Mouse (Mus musculus) G1E (cell line): ENCODE results near the gene Tns1. TPM values are rescaled to one million over a fixed set of nuclear protein-coding genes. Genes with fewer than 3 reads are reported as not detected.

ENCODE experiments used
- ATAC-seq: 2 replicates; pipeline ENCODE4 v1.8.0; 2016; ENCODE audit warnings: mild to moderate bottlenecking; ENCODE audit not compliant: insufficient number of reproducible peaks, poor library complexity, low FRiP score, severe bottlenecking; ENCODE audit errors: extremely low read depth
- DNase-seq: peaks from one replicate; pipeline ENCODE4 v3.0.0; 2012; ENCODE audit warnings: low spot score
- H3K27me3 ChIP-seq: 2 replicates; pipeline ENCODE4 v1.6.1; 2012; ENCODE audit warnings: mild to moderate bottlenecking, low read length, inconsistent platforms; ENCODE audit not compliant: insufficient read depth
- H3K36me3 ChIP-seq: replicated peaks from 2 replicates; pipeline ENCODE3; 2012; ENCODE audit warnings: mild to moderate bottlenecking, inconsistent platforms
- H3K4me1 ChIP-seq: 2 replicates; pipeline ENCODE4 v1.6.1; 2012; ENCODE audit warnings: low read depth, low read length, inconsistent platforms, mixed read lengths; ENCODE audit not compliant: insufficient read depth
- H3K4me3 ChIP-seq: 2 replicates; pipeline ENCODE4 v1.5.1; 2012; ENCODE audit warnings: low read depth, mild to moderate bottlenecking, inconsistent platforms, low read length, moderate library complexity, mixed read lengths
- H3K9me3 ChIP-seq: replicated peaks from 2 replicates; pipeline ENCODE4 v1.6.1; 2012; ENCODE audit warnings: inconsistent platforms
- CTCF ChIP-seq: IDR thresholded peaks from 2 replicates; pipeline ENCODE4 v1.5.1; 2012; ENCODE audit warnings: low read depth, low read length, inconsistent platforms, mixed read lengths
- GATA1 ChIP-seq: IDR thresholded peaks from 2 replicates; pipeline ENCODE4 v1.6.1; 2012; ENCODE audit warnings: borderline replicate concordance, low read length, inconsistent platforms, mixed read lengths
- GATA2 ChIP-seq: IDR thresholded peaks from 2 replicates; pipeline ENCODE4 v1.6.1; 2012; ENCODE audit warnings: low read depth, low read length, inconsistent platforms, borderline replicate concordance
- POLR2AphosphoS5 ChIP-seq: IDR thresholded peaks from 2 replicates; pipeline ENCODE4 v1.6.1; 2012; ENCODE audit warnings: low read depth, low read length, inconsistent platforms; ENCODE audit not compliant: insufficient replicate concordance
- TAL1 ChIP-seq: conservative IDR thresholded peaks from 2 replicates; pipeline ENCODE4 v1.6.1; 2012; ENCODE audit warnings: low read depth, low read length, inconsistent platforms, mixed read lengths
- polyA plus RNA-seq: library from polyadenylated mRNA; stranded (reverse); fragments of >175 nt; gene quantifications from 2 replicates; pipeline ENCODE4 v1.2.3, GENCODE M21; 2012
- total RNA-seq, 2 experiments: library from RNA; stranded (forward) in 1 of 2; stranded (reverse) in 1 of 2; fragments of 200-1000 nt in 1 of 2; fragments of >200 nt in 1 of 2; fragmentation: Nextera tagmentation in 1 of 2; gene quantifications; 2 replicates each; pipeline ENCODE4 v1.2.3; 2014 to 2017

Gene Tns1
- total and polyA plus RNA-seq, 3 experiments, result 0.55 to 27.2 (median 1.7) TPM

DNA sequence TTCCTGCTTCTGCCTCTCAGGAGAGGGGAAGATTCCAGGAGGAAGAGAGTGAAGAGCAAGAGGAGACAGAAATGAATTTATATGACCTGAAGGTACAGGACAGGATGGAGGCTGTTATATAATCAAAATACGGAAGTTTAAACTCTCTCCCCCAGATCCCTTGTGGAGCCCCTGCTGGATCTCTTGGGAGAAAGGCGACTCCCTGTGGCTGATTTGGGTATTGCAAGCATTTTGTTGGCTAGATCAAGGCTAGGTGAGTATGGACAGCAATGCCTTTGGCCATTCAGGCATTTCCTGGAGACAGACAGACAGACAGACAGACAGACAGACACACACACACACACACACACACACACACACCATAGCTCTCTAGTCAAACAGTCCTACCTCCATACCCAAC lies 46.9 kb downstream of the Tns1 start:
- no peaks in the 10 kb centered on the region for H3K4me1 ChIP-seq
- DNase-seq (peak; percentile 70), ATAC-seq (no peak)
- H3K4me3 ChIP-seq, result no peak overlapping the region
- peaks cover 6% of the 10 kb centered on the region; the same call in 1 of the 2 replicates for H3K27me3 ChIP-seq
- TF ChIP-seq CTCF (peak; percentile 68; the same call in 1 of the 2 replicates), TAL1 (no peak)
- H3K9me3 ChIP-seq, result no peaks in the 10 kb centered on the region
- no peaks in the 10 kb centered on the region for H3K36me3 ChIP-seq

DNA sequence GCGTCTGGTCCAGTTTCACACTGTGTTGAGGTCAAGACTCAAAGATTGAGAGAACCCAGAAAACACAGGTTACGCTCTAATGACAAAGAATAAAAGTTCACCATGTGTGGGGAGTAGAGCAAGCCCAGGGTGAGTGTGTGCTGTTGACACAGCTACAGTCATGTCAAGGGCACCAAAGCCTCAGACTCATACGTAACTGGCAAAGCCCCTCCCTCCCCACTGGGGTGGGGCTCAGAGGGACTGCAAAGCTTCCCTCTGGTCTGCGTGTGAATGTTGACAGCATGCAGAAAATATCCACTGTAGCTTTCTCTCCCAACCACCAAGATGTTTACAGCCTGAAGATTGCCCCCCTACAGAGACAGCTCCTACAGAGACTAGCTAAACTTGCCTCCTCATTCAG lies 48.0 kb downstream of the Tns1 start:
- Histone ChIP-seq H3K27me3 (peaks cover 3% of the 10 kb centered on the region; the same call in 1 of the 2 replicates), H3K4me3 (no peak overlapping the region), H3K9me3 (no peaks in the 10 kb centered on the region), H3K36me3 (no peaks in the 10 kb centered on the region), H3K4me1 (no peaks in the 10 kb centered on the region)
- ATAC-seq, result no peak
- TF ChIP-seq TAL1 (no peak), GATA2 (no peak), GATA1 (no peak), CTCF (no peak), POLR2AphosphoS5 (no peak)
- DNase-seq, result no peak

DNA sequence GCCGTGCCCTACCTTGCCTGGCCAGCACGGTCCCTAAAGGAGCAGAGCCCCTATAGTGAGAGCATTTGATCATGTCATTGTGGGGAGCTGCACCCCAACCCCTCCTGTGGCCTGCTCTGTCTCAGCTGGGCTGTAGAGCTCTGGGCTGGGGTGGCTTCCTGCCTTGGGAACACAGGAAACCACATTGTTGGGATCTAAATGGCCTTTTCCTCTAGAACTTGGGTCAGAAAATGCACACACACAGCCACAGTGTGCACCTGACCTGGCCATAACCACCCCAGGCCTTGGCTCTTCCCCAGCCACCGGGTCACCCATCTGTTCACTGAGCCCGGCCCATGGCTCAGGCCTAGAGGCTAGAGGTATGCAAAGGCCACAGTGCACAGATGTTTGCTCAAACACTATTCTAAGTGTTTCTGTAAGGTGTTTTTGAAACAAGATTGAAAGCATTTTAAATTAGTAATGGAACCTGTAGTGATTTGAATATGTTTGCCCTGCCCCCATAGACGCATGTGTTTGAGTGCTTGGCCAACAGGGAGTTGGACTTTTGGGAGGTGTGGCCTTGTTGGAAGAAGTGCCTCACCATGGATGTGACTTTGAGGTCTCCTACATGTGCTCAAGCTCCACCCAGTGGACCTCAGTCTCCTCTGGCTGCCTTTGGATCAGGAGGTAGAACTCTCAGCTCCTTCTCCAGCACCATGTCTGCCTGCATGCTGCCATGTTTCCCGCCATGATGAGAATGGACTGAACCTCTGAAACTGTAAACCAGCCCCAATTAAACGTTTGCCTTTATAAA lies 49.4 kb downstream of the Tns1 start:
- no peak for ATAC-seq
- H3K4me3 ChIP-seq, result no peak overlapping the region
- peaks cover 2% of the 10 kb centered on the region; the same call in 1 of the 2 replicates for H3K27me3 ChIP-seq
- H3K9me3 ChIP-seq, result no peaks in the 10 kb centered on the region
- TF ChIP-seq CTCF (no peak), GATA2 (no peak), POLR2AphosphoS5 (no peak), TAL1 (no peak), GATA1 (no peak)
- no peaks in the 10 kb centered on the region for H3K36me3 ChIP-seq
- H3K4me1 ChIP-seq, result no peaks in the 10 kb centered on the region
- no peak for DNase-seq

DNA sequence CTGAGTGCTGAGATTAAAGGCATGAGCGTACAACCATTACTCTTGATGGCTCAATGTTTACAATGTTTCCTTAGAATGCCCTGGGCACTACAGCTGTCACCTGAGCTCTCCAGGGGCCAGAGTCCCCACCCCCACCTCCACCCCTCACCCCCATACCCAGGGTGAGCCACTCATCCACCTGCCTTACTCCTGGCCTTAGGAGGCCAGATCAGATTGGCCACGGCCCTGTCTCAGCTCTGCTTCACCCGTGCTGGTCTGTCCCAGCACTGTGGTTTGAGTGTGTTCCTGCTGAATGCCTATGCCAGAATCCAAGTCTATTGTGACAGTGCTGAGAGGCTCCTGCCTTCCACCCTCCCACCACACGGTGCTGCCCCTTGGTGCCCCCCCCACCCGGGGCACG lies 50.5 kb downstream of the Tns1 start:
- H3K4me1 ChIP-seq, result no peaks in the 10 kb centered on the region
- no peak for ATAC-seq

DNA sequence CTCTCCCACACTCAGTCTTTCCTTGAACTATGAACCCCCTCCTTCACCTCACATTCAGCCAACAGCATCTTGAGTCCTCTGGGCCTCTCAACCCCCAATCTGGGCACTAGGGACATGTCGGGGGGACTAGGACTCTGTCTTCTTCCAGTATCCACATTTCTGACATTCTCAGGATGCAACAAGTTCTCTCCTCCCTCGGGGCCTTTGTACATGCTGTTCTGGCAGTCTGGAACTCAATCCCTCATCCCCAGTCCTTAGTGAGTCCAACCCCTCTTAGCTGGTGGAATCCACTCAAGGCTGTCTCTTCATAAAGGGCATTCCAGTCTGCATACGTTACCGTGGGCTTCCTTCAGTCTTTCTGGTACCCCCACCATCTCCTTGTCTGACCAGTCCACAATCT lies 53.5 kb downstream of the Tns1 start:
- ATAC-seq (no peak), DNase-seq (no peak)
- TF ChIP-seq POLR2AphosphoS5, result no peak
- TF ChIP-seq CTCF, result no peak
- no peak for TF ChIP-seq GATA2
- TF ChIP-seq TAL1, result no peak
- no peak for TF ChIP-seq GATA1
- no peaks in the 10 kb centered on the region for H3K36me3 ChIP-seq
- H3K9me3 ChIP-seq, result no peaks in the 10 kb centered on the region
- H3K4me3 ChIP-seq, result no peak overlapping the region
- H3K27me3 ChIP-seq, result peaks cover 4% of the 10 kb centered on the region; the same call in 1 of the 2 replicates
- H3K4me1 ChIP-seq, result no peaks in the 10 kb centered on the region

More for the DNA sequence above, 50.5 kb downstream of the Tns1 start:
- no peaks in the 10 kb centered on the region for H3K36me3 ChIP-seq
- no peak for DNase-seq
- H3K4me3 ChIP-seq, result no peak overlapping the region
- TF ChIP-seq CTCF (no peak), TAL1 (no peak), POLR2AphosphoS5 (no peak), GATA2 (no peak), GATA1 (no peak)
- H3K9me3 ChIP-seq, result no peaks in the 10 kb centered on the region
- H3K27me3 ChIP-seq, result peaks cover 2% of the 10 kb centered on the region; the same call in 1 of the 2 replicates

DNA sequence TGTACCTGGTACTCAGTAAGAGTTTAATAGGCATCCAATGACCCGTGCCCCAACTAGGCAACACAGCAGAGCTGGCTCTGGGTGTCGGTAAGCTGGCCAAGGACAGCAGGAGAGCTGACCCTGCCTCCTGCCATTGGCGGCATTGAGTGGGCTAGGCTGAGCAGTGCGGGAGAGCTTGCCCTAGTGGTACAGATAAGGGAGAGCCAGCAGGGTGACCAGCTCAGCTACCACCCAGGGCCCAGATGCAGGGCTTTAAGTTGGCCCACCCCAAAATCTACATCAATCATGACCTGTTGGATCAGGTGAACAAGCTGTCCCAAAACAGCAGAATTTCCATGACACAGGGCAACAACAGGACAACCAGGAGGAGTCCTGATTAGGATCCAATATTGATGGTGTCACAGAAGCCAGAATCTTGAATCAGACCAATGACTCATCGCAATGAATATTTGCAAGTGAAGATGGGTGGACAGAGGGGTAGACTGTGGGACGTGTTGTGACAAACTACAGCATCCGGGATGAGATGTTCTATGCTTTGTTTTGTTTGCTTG lies 54.2 kb downstream of the Tns1 start:
- no peaks in the 10 kb centered on the region for H3K4me1 ChIP-seq

More for the DNA sequence above, 54.2 kb downstream of the Tns1 start:
- TF ChIP-seq CTCF (no peak), POLR2AphosphoS5 (no peak), GATA1 (no peak), GATA2 (no peak), TAL1 (no peak)
- no peak for DNase-seq
- Histone ChIP-seq H3K36me3 (no peaks in the 10 kb centered on the region), H3K4me3 (no peak overlapping the region), H3K9me3 (no peaks in the 10 kb centered on the region), H3K27me3 (peaks cover 4% of the 10 kb centered on the region; the same call in 1 of the 2 replicates)
- no peak for ATAC-seq
